Comparison of ENCODE assay signal across 15 mouse cellular contexts in genomic region chr5:119235884-119236283, GRCm38 (mm10).
"Had no signal": no experiment of that assay in that cellular context is flagged by ENCODE, and none has a peak within 500 bp of the region (broad histone marks: within the 10 kb centered on the region; RNA-seq: fewer than 3 reads in every experiment).

No protein-coding gene starts in this region.

- H3K9ac ChIP-seq: neural tube, embryonic 12.5 days; neural tube, embryonic 13.5 days; neural tube, embryonic 15.5 days; stomach, embryonic 15.5 days had no signal

- H3K4me3 ChIP-seq: neural tube, embryonic 12.5 days; neural tube, embryonic 13.5 days; neural tube, embryonic 15.5 days; stomach, embryonic 15.5 days had no signal

- H3K9me3 ChIP-seq: neural tube, embryonic 12.5 days; neural tube, embryonic 13.5 days; neural tube, embryonic 15.5 days; stomach, embryonic 15.5 days had no signal

- H3K4me1 ChIP-seq: neural tube, embryonic 12.5 days; neural tube, embryonic 13.5 days; neural tube, embryonic 15.5 days; stomach, embryonic 15.5 days had no signal

- H3K4me2 ChIP-seq: neural tube, embryonic 12.5 days; neural tube, embryonic 13.5 days; neural tube, embryonic 15.5 days; stomach, embryonic 15.5 days had no signal

- H3K27ac ChIP-seq: neural tube, embryonic 12.5 days; neural tube, embryonic 13.5 days; neural tube, embryonic 15.5 days; stomach, embryonic 15.5 days had no signal

- H3K27me3 ChIP-seq: neural tube, embryonic 12.5 days; neural tube, embryonic 13.5 days; neural tube, embryonic 15.5 days; stomach, embryonic 15.5 days had no signal

- H3K36me3 ChIP-seq: neural tube, embryonic 12.5 days; neural tube, embryonic 13.5 days; neural tube, embryonic 15.5 days; stomach, embryonic 15.5 days had no signal

- DNase-seq: retina, postnatal 1 day; right cerebral cortex, adult 18-20 months; right cerebral cortex, postnatal 14 days; right cerebral cortex, postnatal 25 days; right cerebral cortex, postnatal 4 days; spleen, adult 18-20 months; thymus, adult 2 months; thymus, postnatal 14 days; thymus, postnatal 25 days; thymus, postnatal 36 days; thymus, postnatal 4 days had no signal
